Comparison of ENCODE assay signal across 10 mouse cellular contexts in genomic region chr11:116668839-116669238, GRCm38 (mm10). TPM values are rescaled to one million over a fixed set of nuclear protein-coding genes. Genes with fewer than 3 reads are reported as not detected.
DNase-seq lines count a peak whose midpoint lies in the region; ATAC-seq and TF ChIP-seq lines count a peak whose summit lies in the region.
"Had no signal": no experiment of that assay in that cellular context is flagged by ENCODE, and none has a peak within 500 bp of the region (broad histone marks: within the 10 kb centered on the region; RNA-seq: fewer than 3 reads in every experiment).

No protein-coding gene starts in this region.

- TF ChIP-seq CTCF in olfactory bulb, adult 2 months (IDR thresholded peaks at IDR 0.05; ENCODE audit: insufficient read depth, low read depth, low read length): no peak

- H3K4me2 ChIP-seq in heart, embryonic 15.5 days: no peak overlapping the region
- H3K4me2 ChIP-seq: embryonic facial prominence, embryonic 15.5 days had no signal

- H3K27me3 ChIP-seq in heart, embryonic 15.5 days: no peaks in the 10 kb centered on the region

- no peak for ATAC-seq in heart, embryonic 15.5 days (replicated peaks; ENCODE audit: insufficient number of reproducible peaks, insufficient read depth, low FRiP score, low read depth)

- 45% methylated on average over 7 of the region's 7 CpGs for WGBS in heart, embryonic 15.5 days
- WGBS in olfactory bulb, adult 2 months: 43% methylated on average over 7 of the region's 7 CpGs

- TF ChIP-seq POLR2A in olfactory bulb, adult 2 months (IDR thresholded peaks at IDR 0.05; ENCODE audit: insufficient read depth, low read depth, low read length): no peak

- no peak overlapping the region for H3K4me3 ChIP-seq in heart, embryonic 15.5 days
- H3K4me3 ChIP-seq in olfactory bulb, adult 2 months (ENCODE audit: insufficient read depth, low read depth, low read length): no peak overlapping the region
- H3K4me3 ChIP-seq: embryonic facial prominence, embryonic 15.5 days had no signal

- DNase-seq in heart, postnatal 25 days (ENCODE audit: low spot score): no peak
- DNase-seq in lung, postnatal 10 days: peak; percentile 44
- no peak for DNase-seq in lung, postnatal 14 days
- DNase-seq in induced T-regulatory cell, adult 2 months (ENCODE audit: low read depth): peak; percentile 35
- DNase-seq in ovary, postnatal 14 days (ENCODE audit: low spot score): no peak
- DNase-seq: gastrocnemius, postnatal 14 days had no signal

- intact Hi-C loops in heart, postnatal 25 days (cut with DNase I): no loop called here

- H3K9me3 ChIP-seq in heart, embryonic 15.5 days (replicated peaks): no peaks in the 10 kb centered on the region
- H3K9me3 ChIP-seq: embryonic facial prominence, embryonic 15.5 days had no signal

- no peak overlapping the region for H3K9ac ChIP-seq in heart, embryonic 15.5 days
- H3K9ac ChIP-seq: embryonic facial prominence, embryonic 15.5 days had no signal

- H3K27ac ChIP-seq in heart, embryonic 15.5 days: peak overlapping the region; percentile 30; the same call in 1 of the 2 replicates
- peak overlapping the region; percentile 12; the same call in 1 of the 2 replicates for H3K27ac ChIP-seq in olfactory bulb, adult 2 months (ENCODE audit: insufficient read depth, low read depth, low read length)
- H3K27ac ChIP-seq: embryonic facial prominence, embryonic 15.5 days had no signal

- peaks cover 9% of the 10 kb centered on the region for H3K36me3 ChIP-seq in heart, embryonic 15.5 days

- peaks cover 38% of the 10 kb centered on the region for H3K4me1 ChIP-seq in heart, embryonic 15.5 days (replicated peaks)
- peaks cover 33% of the 10 kb centered on the region for H3K4me1 ChIP-seq in olfactory bulb, adult 2 months (ENCODE audit: control insufficient read depth, insufficient read depth, low read length)

RNA-seq across cellular contexts. Expression of gene Cygb, which starts 14.7 kb away (rescaled TPM):
- polyA plus RNA-seq in heart, embryonic 15.5 days (2015; fragmentation: Nextera tagmentation; extraction: Ambion mirVana): 9.1 and 11.6 TPM in 2 replicates
- 10 to 100 TPM; 34.8 to 49.8 TPM for total RNA-seq in heart, postnatal 25 days (2021)
- not detected in 2 replicates for polyA plus RNA-seq in olfactory bulb, adult 2 months (2012; ENCODE audit: insufficient read depth, insufficient read length, low replicate concordance, missing spikeins)

RNA-seq across cellular contexts. Expression of gene Prcd, which starts 15.5 kb away (rescaled TPM):
- polyA plus RNA-seq in heart, embryonic 15.5 days (2015; fragmentation: Nextera tagmentation; extraction: Ambion mirVana): 1.3 and 1.4 TPM in 2 replicates
- 1 to 10 TPM; 1.0 to 1.6 TPM for total RNA-seq in heart, postnatal 25 days (2021)
- not detected in 2 replicates for polyA plus RNA-seq in olfactory bulb, adult 2 months (2012; ENCODE audit: insufficient read depth, insufficient read length, low replicate concordance, missing spikeins)
- total RNA-seq: liver, adult 2 months had no signal
- polyA plus RNA-seq: liver, adult 2 months had no signal

RNA-seq across cellular contexts. Expression of gene Rhbdf2, which starts 42.0 kb away (rescaled TPM):
- 6.7 and 10.4 TPM in 2 replicates for polyA plus RNA-seq in heart, embryonic 15.5 days (2015; fragmentation: Nextera tagmentation; extraction: Ambion mirVana)
- 10 to 100 TPM; 10.6 to 12.8 TPM for total RNA-seq in heart, postnatal 25 days (2021)
- not detected in 2 replicates for polyA plus RNA-seq in olfactory bulb, adult 2 months (2012; ENCODE audit: insufficient read depth, insufficient read length, low replicate concordance, missing spikeins)

Comparison
In these comparisons a context has a peak if more than half of its experiments do, and no peak if none do; other contexts are left out.
1. DNase-seq: peak in lung, postnatal 10 days (single experiment) and induced T-regulatory cell, adult 2 months (single experiment); none in heart, postnatal 25 days (single experiment), lung, postnatal 14 days (single experiment) and ovary, postnatal 14 days (single experiment).